Mouse (Mus musculus) liver, embryonic 16.5 days (tissue): Measurements from ENCODE around the gene Olfr76. TPM values are rescaled to one million over a fixed set of nuclear protein-coding genes. Genes with fewer than 3 reads are reported as not detected.
"Not testable (repeated sequence)": the region's sequence is repeated elsewhere in the genome, so short reads cannot be mapped to it uniquely, and the experiment has no call there.

Experiments
- ATAC-seq: fragments of 200-750 bp; cut with Nextera tagmentation; 2 replicates; pipeline ENCODE4 v1.8.0; 2017; ENCODE audit warnings: low read depth, mild to moderate bottlenecking, moderate number of reproducible peaks, moderate library complexity
- H3K27ac ChIP-seq: fragments of 300-500 bp; sonication (generic); 2 replicates; pipeline ENCODE4 v1.5.1; 2014; ENCODE audit warnings: mild to moderate bottlenecking, low read length
- H3K27me3 ChIP-seq: fragments of 300-500 bp; sonication (generic); 2 replicates; pipeline ENCODE4 v1.6.1; 2014; ENCODE audit warnings: low read depth, low read length, mixed read lengths; ENCODE audit not compliant: control insufficient read depth, insufficient read depth
- H3K36me3 ChIP-seq: fragments of 300-500 bp; sonication (generic); 2 replicates; pipeline ENCODE4 v1.6.1; 2014; ENCODE audit warnings: mild to moderate bottlenecking; ENCODE audit not compliant: control insufficient read depth, insufficient read depth
- H3K4me1 ChIP-seq: fragments of 300-500 bp; sonication (generic); 2 replicates; pipeline ENCODE4 v1.6.1; 2014; ENCODE audit warnings: low read depth, low read length, mixed read lengths; ENCODE audit not compliant: control insufficient read depth
- H3K4me2 ChIP-seq: fragments of 300-500 bp; sonication (generic); 2 replicates; pipeline ENCODE4 v1.6.1; 2014; ENCODE audit warnings: low read depth, low read length, mixed read lengths
- H3K4me3 ChIP-seq: fragments of 300-500 bp; sonication (generic); 2 replicates; pipeline ENCODE4 v1.5.1; 2014; ENCODE audit warnings: low read depth, mild to moderate bottlenecking, low read length
- H3K9ac ChIP-seq: fragments of 300-500 bp; sonication (generic); 2 replicates; pipeline ENCODE4 v1.6.1; 2014; ENCODE audit warnings: low read depth, low read length
- H3K9me3 ChIP-seq: fragments of 300-500 bp; sonication (generic); replicated peaks from 2 replicates; pipeline ENCODE4 v1.6.1; 2016; ENCODE audit warnings: low read length; ENCODE audit not compliant: control insufficient read depth
- WGBS: fragments of 180-500 bp; shearing (Covaris S2); extraction: QIAGEN DNeasy Blood & Tissue Kit; methylation state at CpG from one replicate; pipeline ENCODE4 v1.1.7; 2014; ENCODE audit not compliant: insufficient replicate concordance; 5-methylcytosine and 5-hydroxymethylcytosine counted together
- polyA plus RNA-seq: library from polyadenylated mRNA; unstranded; fragments of >200 nt; fragmentation: Nextera tagmentation; extraction: Ambion mirVana; gene quantifications from 2 replicates; pipeline ENCODE4 v1.2.1, GENCODE M21; 2015

Olfr76 gene
- polyA plus RNA-seq, 1 experiment from 2014 or later = not detected

DNA sequence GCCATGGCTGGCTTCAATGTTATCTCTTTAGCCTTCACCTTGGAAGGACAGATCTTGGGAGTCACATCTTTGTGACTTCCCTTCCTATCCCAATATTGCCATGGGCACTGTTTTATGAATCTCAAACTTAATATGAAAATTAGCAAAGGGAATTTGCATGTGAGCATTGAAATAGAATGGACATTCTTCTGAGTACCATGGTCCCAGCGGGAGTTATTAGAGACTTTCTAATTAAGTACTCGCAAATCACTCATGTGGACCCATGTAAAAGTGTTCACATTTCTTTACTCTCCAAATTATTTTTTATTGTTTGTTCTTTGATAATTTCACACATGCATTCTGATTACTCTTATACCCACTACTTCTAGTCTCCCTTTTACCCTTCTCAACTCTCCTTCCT is 19.8 kb downstream of the Olfr76 start, which contains the start of gene Olfr1427:
Gene Olfr1427 (minus strand): TSS at position 101 of the 400 bp plus-strand sequence.
- Histone ChIP-seq H3K9ac (no peak within 1 kb of the TSS), H3K4me2 (no peak within 1 kb of the TSS), H3K36me3 (no peaks in the 10 kb centered on the region), H3K4me1 (no peaks in the 10 kb centered on the region), H3K27me3 (no peaks in the 10 kb centered on the region), H3K4me3 (no peak within 1 kb of the TSS), H3K27ac (no peak within 1 kb of the TSS), H3K9me3 (no peaks in the 10 kb centered on the region)
- 81% methylated on average over 2 of the region's 2 CpGs for WGBS
- ATAC-seq = no peak

DNA sequence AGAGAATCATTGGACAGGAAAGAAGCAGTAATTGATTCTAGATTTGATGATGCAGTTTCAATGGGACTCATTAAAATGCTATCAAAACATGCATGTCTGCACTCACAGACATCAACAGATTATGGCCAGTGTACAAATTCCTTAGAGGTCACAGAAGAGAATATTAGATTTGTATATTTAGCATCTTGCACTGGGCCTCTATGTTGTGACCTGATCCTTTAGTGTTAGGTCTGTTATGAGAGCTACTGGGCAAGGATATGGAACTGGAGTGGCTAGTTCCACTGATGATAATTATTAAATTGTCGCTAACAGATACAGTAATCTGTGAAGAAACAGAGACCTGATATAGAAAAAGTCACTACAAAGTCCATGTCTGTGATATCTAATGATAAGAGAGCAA is 31.1 kb downstream of the Olfr76 start, which contains the start of gene Olfr1426:
Gene Olfr1426 (minus strand): TSS at position 101 of the 400 bp plus-strand sequence.
- no peak within 1 kb of the TSS for H3K27ac ChIP-seq
- no peak for ATAC-seq
- H3K4me3 ChIP-seq = no peak within 1 kb of the TSS
- H3K27me3 ChIP-seq = no peaks in the 10 kb centered on the region
- 59% methylated on average over 1 of the region's 1 CpGs for WGBS
- H3K9me3 ChIP-seq = no peaks in the 10 kb centered on the region
- H3K4me2 ChIP-seq = no peak within 1 kb of the TSS
- no peaks in the 10 kb centered on the region for H3K36me3 ChIP-seq
- no peaks in the 10 kb centered on the region for H3K4me1 ChIP-seq
- H3K9ac ChIP-seq = no peak within 1 kb of the TSS

DNA sequence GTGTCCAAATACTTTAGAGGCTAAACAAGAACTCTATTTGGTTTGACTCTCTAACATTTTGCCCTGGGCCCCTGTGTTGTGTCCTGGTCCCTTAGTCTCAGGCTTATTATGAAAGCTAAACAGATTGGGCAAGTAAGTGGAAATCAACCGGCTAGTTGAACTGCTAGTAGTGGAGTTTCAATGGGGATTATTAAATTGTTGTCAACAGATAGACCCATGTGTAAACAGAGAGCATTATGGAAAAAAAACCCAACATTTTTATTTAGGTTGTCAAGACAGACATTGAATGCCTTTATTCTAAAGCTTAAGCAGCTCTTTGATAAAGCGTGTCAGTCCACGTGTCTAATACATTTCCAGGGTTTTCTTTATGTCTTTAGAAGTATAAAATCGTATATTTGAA is 45.4 kb downstream of the Olfr76 start, which contains the start of gene Olfr1425:
Gene Olfr1425 (minus strand): TSS at position 101 of the 400 bp plus-strand sequence.
- WGBS = 54% methylated on average over 4 of the region's 4 CpGs
- ATAC-seq, H3K4me1 ChIP-seq, H3K36me3 ChIP-seq, H3K27me3 ChIP-seq, H3K27ac ChIP-seq, H3K4me3 ChIP-seq, H3K4me2 ChIP-seq, H3K9me3 ChIP-seq, H3K9ac ChIP-seq: not testable (repeated sequence)

DNA sequence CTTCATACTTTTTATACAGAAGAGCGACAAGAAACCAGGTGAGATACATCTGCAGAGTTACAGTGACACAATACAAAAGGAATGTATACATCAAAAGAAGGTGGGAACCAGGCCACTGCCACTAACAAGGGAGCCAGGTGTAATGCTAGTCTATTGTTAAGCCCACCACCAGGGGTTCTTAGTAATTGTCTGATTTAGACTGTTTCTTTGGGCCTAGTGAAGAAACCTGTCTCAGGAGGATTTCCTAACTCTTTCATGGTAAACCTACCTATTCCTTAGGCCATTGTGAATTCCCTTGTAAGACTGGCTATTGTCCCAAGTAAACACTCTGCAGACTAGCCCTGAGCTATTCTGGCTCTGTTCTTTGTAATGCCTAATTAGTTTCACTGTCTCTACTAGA is 53.5 kb downstream of the Olfr76 start:
- H3K27ac ChIP-seq, H3K4me3 ChIP-seq, ATAC-seq, H3K36me3 ChIP-seq, H3K27me3 ChIP-seq, H3K4me1 ChIP-seq, H3K9ac ChIP-seq, H3K9me3 ChIP-seq, H3K4me2 ChIP-seq: not testable (repeated sequence)
- WGBS = 52% methylated on average over 1 of the region's 1 CpGs

Other genes starting within 250 kb of the Olfr76 start
- not detected in 2 replicates for gene Olfr1419, start 248.1 kb downstream of the Olfr76 start, polyA plus RNA-seq
- not detected in 2 replicates for gene Olfr1420, start 236.6 kb downstream of the Olfr76 start, polyA plus RNA-seq
- 6.8 TPM in 2 replicates for gene Patl1, start 210.8 kb downstream of the Olfr76 start, polyA plus RNA-seq
- 1.7 TPM in 2 replicates for gene Osbp, start 157.3 kb downstream of the Olfr76 start, polyA plus RNA-seq
- gene Olfr1423, start 81.9 kb downstream of the Olfr76 start, polyA plus RNA-seq = 0.01 TPM in 1 of 2 replicates, not detected in the other
- not detected in 2 replicates for gene Olfr1424, start 60.5 kb downstream of the Olfr76 start, polyA plus RNA-seq
- gene Olfr1425, start 45.5 kb downstream of the Olfr76 start, polyA plus RNA-seq = not detected in 2 replicates
- not detected in 2 replicates for gene Olfr1426, start 31.2 kb downstream of the Olfr76 start, polyA plus RNA-seq
- not detected in 2 replicates for gene Olfr1427, start 19.9 kb downstream of the Olfr76 start, polyA plus RNA-seq
- not detected in 2 replicates for gene Olfr1428, start 7.3 kb downstream of the Olfr76 start, polyA plus RNA-seq
- gene Olfr1555-ps1, start 46.9 kb upstream of the Olfr76 start, polyA plus RNA-seq = not detected in 2 replicates
- gene Olfr1431, start 77.4 kb upstream of the Olfr76 start, polyA plus RNA-seq = not detected in 2 replicates
- not detected in 2 replicates for gene Olfr1432, start 109.4 kb upstream of the Olfr76 start, polyA plus RNA-seq
- not detected in 2 replicates for gene Olfr262, start 118.5 kb upstream of the Olfr76 start, polyA plus RNA-seq
- not detected in 2 replicates for gene Olfr235, start 137.8 kb upstream of the Olfr76 start, polyA plus RNA-seq
- gene Olfr1434, start 156.7 kb upstream of the Olfr76 start, polyA plus RNA-seq = not detected in 2 replicates
- not detected in 2 replicates for gene Olfr1436, start 175.9 kb upstream of the Olfr76 start, polyA plus RNA-seq
- not detected in 2 replicates for gene Olfr1437, start 201.9 kb upstream of the Olfr76 start, polyA plus RNA-seq
- gene Olfr1438-ps1, start 212.7 kb upstream of the Olfr76 start, polyA plus RNA-seq = not detected in 2 replicates